Mouse (Mus musculus) hindbrain, postnatal 0 days (tissue): Measurements from ENCODE around the gene Rab3d. TPM values are rescaled to one million over a fixed set of nuclear protein-coding genes. Genes with fewer than 3 reads are reported as not detected.

ENCODE experiments used
- ATAC-seq: fragments of 200-750 bp; cut with Nextera tagmentation; 2 replicates; pipeline ENCODE4 v1.8.0; 2017; ENCODE audit warnings: mild to moderate bottlenecking, moderate TSS enrichment, moderate library complexity
- DNase-seq: peaks from one replicate; pipeline ENCODE4 v3.0.0-alpha.2; 2015; ENCODE audit warnings: low spot score
- H3K27ac ChIP-seq: fragments of 300-500 bp; sonication (generic); 2 replicates; pipeline ENCODE4 v1.5.1; 2014; ENCODE audit warnings: mild to moderate bottlenecking
- H3K27me3 ChIP-seq: fragments of 300-500 bp; sonication (generic); 2 replicates; pipeline ENCODE4 v1.6.1; 2014; ENCODE audit warnings: low read length, mixed read lengths; ENCODE audit not compliant: insufficient read depth
- H3K36me3 ChIP-seq: fragments of 300-500 bp; sonication (generic); 2 replicates; pipeline ENCODE4 v1.6.1; 2014; ENCODE audit warnings: low read length, mixed read lengths; ENCODE audit not compliant: insufficient read depth
- H3K4me1 ChIP-seq: fragments of 300-500 bp; sonication (generic); 2 replicates; pipeline ENCODE4 v1.6.1; 2014; ENCODE audit warnings: antibody characterized with exemption, low read length, mixed read lengths; ENCODE audit not compliant: insufficient read depth
- H3K4me2 ChIP-seq: fragments of 300-500 bp; sonication (generic); 2 replicates; pipeline ENCODE4 v1.6.1; 2014; ENCODE audit warnings: low read depth, mild to moderate bottlenecking, low read length, moderate library complexity, mixed read lengths
- H3K4me3 ChIP-seq: fragments of 300-500 bp; sonication (generic); 2 replicates; pipeline ENCODE4 v1.5.1; 2014; ENCODE audit warnings: low read length
- H3K9ac ChIP-seq: fragments of 300-500 bp; sonication (generic); replicated peaks from 2 replicates; pipeline ENCODE4 v1.6.1; 2014; ENCODE audit warnings: mild to moderate bottlenecking, low read length, moderate library complexity, mixed read lengths
- H3K9me3 ChIP-seq: fragments of 300-500 bp; sonication (generic); 2 replicates; pipeline ENCODE4 v1.6.1; 2016; ENCODE audit warnings: low read length, mixed read lengths
- CTCF ChIP-seq: IDR thresholded peaks from 2 replicates; pipeline ENCODE4 v1.5.1; 2016; ENCODE audit warnings: antibody characterized with exemption, control low read depth, low read depth
- WGBS: fragments of 180-500 bp; shearing (Covaris S2); extraction: QIAGEN DNeasy Blood & Tissue Kit; methylation state at CpG from one replicate; pipeline ENCODE4 v1.1.7; 2014; 5-methylcytosine and 5-hydroxymethylcytosine counted together
- polyA plus RNA-seq: library from polyadenylated mRNA; unstranded; fragments of >200 nt; fragmentation: Nextera tagmentation; extraction: Ambion mirVana; gene quantifications from 2 replicates; pipeline ENCODE4 v1.2.1, GENCODE M21; 2015
- total RNA-seq: library from RNA; depleted of rRNA; stranded (reverse); fragments of >200 nt; gene quantifications from 2 replicates; pipeline ENCODE4 v1.2.3, GENCODE M21; 2014; rRNA removed

Gene Rab3d
- total RNA-seq (23.1 and 28.6 TPM in 2 replicates), polyA plus RNA-seq (20.3 and 21.6 TPM in 2 replicates)

DNA sequence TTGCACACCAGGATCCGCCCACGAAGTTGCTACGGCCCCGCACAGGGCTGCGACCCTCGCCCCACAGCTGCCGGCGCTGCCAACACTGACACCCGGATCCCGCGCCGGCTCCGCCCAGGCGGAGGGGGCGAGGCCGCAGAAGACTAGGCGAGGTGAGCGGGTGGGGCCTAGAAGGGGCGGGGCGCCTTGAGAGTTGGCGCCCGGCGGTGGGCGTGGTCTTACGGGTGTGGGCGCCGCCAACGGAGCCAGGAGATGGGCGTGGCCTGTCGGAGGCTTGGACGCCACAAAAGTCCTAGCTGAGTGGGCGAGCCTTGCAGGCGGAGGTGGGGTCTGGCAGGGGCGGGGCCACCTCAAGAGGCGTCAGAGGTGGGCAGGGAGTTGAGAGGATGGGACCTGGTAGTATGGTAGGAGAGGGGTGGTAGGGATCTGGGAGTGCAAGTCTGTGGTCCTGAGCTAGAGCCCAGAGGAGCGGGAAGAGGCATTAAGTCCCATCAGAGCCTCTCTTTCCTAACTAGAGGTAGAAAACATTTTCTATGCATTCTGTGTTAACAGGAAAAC lies at the start of gene Rab3d:
Gene Rab3d, minus strand, starts transcription at position 158 of the 558 bp plus-strand sequence.
- WGBS, result 0% methylated on average over 36 of the region's 36 CpGs
- peak; percentile 97 for DNase-seq
- Histone ChIP-seq H3K36me3 (no peaks in the 10 kb centered on the region), H3K4me3 (peak within 1 kb of the TSS; percentile 65), H3K27me3 (no peaks in the 10 kb centered on the region), H3K9ac (peak within 1 kb of the TSS; percentile 64), H3K4me2 (peak within 1 kb of the TSS; percentile 85), H3K4me1 (no peaks in the 10 kb centered on the region), H3K9me3 (no peaks in the 10 kb centered on the region), H3K27ac (peak within 1 kb of the TSS; percentile 73)
- peak; percentile 94 for ATAC-seq
- no peak for TF ChIP-seq CTCF

DNA sequence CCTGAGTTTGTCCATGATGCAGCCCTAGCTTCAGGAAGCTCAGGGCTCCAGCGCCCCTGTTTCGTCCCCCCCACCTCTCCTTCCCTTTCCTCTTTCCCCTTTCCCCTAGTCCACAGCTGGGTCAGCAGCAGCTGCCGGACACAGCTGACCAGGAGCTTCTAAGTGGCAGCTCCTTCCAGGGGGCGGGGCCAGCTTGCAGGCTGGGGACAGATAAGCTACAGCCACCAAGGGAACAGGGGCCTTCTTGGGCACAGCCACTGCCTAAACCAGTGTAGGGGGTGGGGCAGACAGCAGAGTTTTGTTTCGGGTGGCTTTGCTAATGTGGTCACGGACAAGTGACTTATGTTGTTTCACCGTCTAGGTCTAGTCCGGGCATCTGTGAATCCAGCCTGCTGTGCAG lies 45.4 kb upstream of the Rab3d start, which contains the start of gene Epor:
Gene Epor, minus strand, starts transcription at position 90 of the 400 bp plus-strand sequence.
- peak within 1 kb of the TSS; percentile 40 for H3K4me3 ChIP-seq
- H3K36me3 ChIP-seq, result no peaks in the 10 kb centered on the region
- DNase-seq (no peak), ATAC-seq (0 out of 2 replicates have a peak, but pooled peaks have one; percentile 8)
- peaks cover 13% of the 10 kb centered on the region for H3K4me1 ChIP-seq
- H3K27ac ChIP-seq, result no peak within 1 kb of the TSS
- peaks cover 33% of the 10 kb centered on the region for H3K27me3 ChIP-seq
- peak within 1 kb of the TSS; percentile 82 for H3K4me2 ChIP-seq
- H3K9me3 ChIP-seq, result no peaks in the 10 kb centered on the region
- peak within 1 kb of the TSS; percentile 21; the same call in 1 of the 2 replicates for H3K9ac ChIP-seq
- 24% methylated on average over 8 of the region's 8 CpGs for WGBS
- no peak for TF ChIP-seq CTCF

DNA sequence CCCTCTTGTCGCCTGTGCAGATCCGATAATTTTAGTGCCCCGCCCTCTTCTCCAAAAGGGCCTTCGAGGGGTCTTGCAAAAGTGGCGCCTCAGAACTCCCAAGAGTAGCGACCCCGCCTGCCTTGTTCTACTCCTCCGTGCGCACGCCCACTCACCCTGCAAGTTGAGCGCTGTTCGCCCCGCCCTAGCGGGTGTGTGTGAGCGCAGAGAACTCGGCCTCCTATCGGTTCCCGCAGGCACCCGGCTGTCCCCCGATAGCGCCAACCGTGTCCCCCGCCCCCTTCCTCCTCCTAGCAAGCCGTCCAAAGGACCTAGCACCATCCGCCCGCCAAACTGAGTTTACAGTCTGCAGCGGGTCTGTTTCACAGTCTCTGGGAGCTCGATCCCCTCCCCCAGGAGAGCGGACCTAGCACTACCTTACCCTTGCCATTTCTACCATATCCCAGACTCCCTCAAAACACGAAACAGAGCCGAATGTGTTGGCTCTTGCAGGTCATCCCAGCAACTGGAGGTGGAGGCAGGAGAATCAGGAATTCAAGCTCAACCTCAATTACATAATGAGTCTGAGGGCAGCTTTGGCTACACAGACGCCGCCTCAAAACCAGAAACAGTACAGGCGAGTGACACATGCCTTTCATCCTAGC lies 44.5 kb upstream of the Rab3d start:
- WGBS, result 4% methylated on average over 34 of the region's 34 CpGs
- H3K4me3 ChIP-seq, result peak overlapping the region; percentile 40
- H3K9ac ChIP-seq, result peak overlapping the region; percentile 21; the same call in 1 of the 2 replicates
- ATAC-seq (peak; percentile 63; the same call in 1 of the 2 replicates), DNase-seq (peak; percentile 52)
- no peaks in the 10 kb centered on the region for H3K9me3 ChIP-seq
- H3K27ac ChIP-seq, result no peak overlapping the region
- H3K4me1 ChIP-seq, result peaks cover 13% of the 10 kb centered on the region
- H3K27me3 ChIP-seq, result peaks cover 33% of the 10 kb centered on the region
- no peaks in the 10 kb centered on the region for H3K36me3 ChIP-seq
- TF ChIP-seq CTCF, result no peak
- peak overlapping the region; percentile 82 for H3K4me2 ChIP-seq

DNA sequence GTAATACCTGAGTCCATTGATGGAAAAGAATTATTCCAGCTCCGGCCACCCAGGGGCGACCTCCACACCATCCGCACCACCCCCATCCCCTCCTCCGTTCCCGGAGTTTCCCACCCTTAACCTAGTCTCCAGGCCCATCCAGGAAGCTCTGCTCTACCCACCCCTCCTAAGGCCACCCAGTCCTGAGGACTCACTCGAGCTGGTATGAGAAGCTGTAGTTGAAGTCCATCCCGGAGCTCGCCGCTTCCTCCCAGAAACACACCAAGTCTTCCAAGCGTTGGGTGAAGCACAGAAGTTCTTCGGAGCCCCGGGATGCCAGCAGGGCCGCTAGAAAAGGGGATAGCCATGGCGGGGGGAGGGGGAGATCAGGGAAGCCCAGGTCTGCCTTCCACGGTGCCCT lies 44.0 kb upstream of the Rab3d start:
- Histone ChIP-seq H3K9me3 (no peaks in the 10 kb centered on the region), H3K36me3 (no peaks in the 10 kb centered on the region), H3K4me3 (peak overlapping the region; percentile 40), H3K9ac (peak overlapping the region; percentile 21; the same call in 1 of the 2 replicates), H3K4me1 (peaks cover 13% of the 10 kb centered on the region), H3K27me3 (peaks cover 33% of the 10 kb centered on the region), H3K4me2 (peak overlapping the region; percentile 82), H3K27ac (no peak overlapping the region)
- TF ChIP-seq CTCF, result peak; percentile 25
- ATAC-seq (no peak; the same call in 1 of the 2 replicates), DNase-seq (no peak)
- WGBS, result under 1% methylated on average over 15 of the region's 15 CpGs

DNA sequence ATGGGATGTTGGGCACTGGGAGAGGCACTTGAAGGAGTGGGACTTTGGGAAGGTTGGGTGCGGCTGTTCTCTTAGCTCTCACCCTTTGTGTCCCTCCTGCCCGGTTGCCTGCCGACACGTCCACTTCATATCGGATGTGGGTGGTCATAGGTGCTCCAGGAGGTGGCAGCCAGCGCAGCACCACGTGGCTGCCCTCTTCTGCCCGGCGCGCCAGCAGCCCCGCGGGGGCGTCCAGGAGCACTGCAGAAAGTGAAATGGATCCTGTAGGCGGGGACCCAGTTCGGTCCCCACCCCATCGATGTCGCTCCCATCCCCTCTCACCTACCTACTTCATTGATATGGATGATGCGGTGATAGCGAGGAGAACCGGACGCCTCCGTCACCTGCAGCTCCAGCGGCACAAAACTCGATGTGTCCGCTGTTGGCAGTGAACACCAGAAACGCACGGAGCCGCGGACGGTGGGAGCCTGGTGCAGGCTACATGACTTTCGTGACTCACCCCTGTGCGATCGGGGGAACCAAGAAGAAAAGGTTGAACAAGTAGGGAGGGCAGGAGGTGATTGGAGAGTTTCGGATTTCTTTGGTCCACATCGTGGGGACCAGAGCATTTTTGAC lies 43.5 kb upstream of the Rab3d start:
- H3K27me3 ChIP-seq, result peaks cover 33% of the 10 kb centered on the region
- WGBS, result 4% methylated on average over 34 of the region's 35 CpGs

DNA sequence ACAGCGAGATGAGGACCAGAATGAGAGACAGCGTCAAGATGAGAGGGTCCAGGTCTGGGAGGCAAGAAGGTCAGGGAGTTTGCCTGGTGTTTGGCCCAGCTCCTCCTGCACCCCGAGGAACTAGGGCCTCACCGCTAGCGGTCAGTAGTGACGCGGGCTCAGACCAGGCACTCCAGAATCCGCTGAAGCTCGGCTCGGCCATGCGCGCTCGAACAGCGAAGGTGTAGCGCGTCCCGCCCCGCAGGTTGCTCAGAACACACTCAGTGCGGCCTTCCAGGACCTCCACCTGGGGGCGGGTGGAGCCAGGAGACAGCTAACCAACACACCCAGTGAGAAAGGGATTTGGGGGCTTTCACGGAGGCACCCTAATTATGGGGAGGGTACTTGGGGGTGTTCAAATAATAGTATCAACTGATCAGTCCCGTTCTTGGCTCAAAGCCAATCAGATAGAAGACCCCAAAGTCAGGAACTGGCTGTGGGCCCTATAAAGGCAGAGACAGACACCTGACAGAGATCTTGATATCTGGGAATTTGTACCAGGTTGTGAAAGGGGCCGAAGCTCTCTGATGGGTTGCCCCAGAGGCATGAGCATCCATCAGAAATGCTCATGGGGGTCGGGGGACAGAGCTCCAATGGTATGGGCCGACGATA lies 42.7 kb upstream of the Rab3d start:
- Histone ChIP-seq H3K27ac (no peak overlapping the region), H3K4me3 (peak overlapping the region; percentile 6; the same call in 1 of the 2 replicates), H3K4me1 (peaks cover 17% of the 10 kb centered on the region), H3K9me3 (no peaks in the 10 kb centered on the region), H3K27me3 (peaks cover 33% of the 10 kb centered on the region), H3K9ac (no peak overlapping the region), H3K4me2 (0 out of 2 replicates have a peak overlapping the region, but pooled peaks have one; percentile 18), H3K36me3 (no peaks in the 10 kb centered on the region)
- 13% methylated on average over 26 of the region's 26 CpGs for WGBS
- DNase-seq (peak; percentile 35), ATAC-seq (no peak)
- TF ChIP-seq CTCF, result peak; percentile 48

More for the DNA sequence above, 43.5 kb upstream of the Rab3d start:
- DNase-seq (no peak), ATAC-seq (no peak)
- Histone ChIP-seq H3K4me2 (peak overlapping the region; percentile 82), H3K4me3 (peak overlapping the region; percentile 40), H3K9me3 (no peaks in the 10 kb centered on the region), H3K27ac (no peak overlapping the region), H3K36me3 (no peaks in the 10 kb centered on the region), H3K9ac (no peak overlapping the region), H3K4me1 (peaks cover 14% of the 10 kb centered on the region)
- TF ChIP-seq CTCF, result no peak
